Mouse (Mus musculus): ENCODE measurements around the gene Coro2b.

GRCm38 (mm10) chr9:62422926-62423325, 113.9 kb downstream of the Coro2b start:
- TF ChIP-seq CTCF (IDR thresholded peaks at IDR 0.05; ENCODE audit: low read depth) (no peak), EP300 (IDR thresholded peaks at IDR 0.05; ENCODE audit: low read depth) (no peak)

All from liver, embryonic 14.5 days (tissue).